Mouse (Mus musculus) embryonic stem cell, embryonic (primary cell): ENCODE measurements around the gene Gm26558.

Source experiments
- CTCF ChIA-PET, 4 experiments: fragments of 300-600 bp in 2 of 4; fragments of 350-600 bp in 2 of 4; sonication (Branson Sonifier 250); formaldehyde crosslinking; loops; one replicate each; lab custom pipeline; 2022; ENCODE audit warnings: inconsistent platforms in 2 of 4; lab: Charles Lee
- POLR2A ChIA-PET, 4 experiments: fragments of 300-600 bp in 2 of 4; fragments of 350-600 bp in 2 of 4; sonication (Branson Sonifier 250); formaldehyde crosslinking; loops; one replicate each; lab custom pipeline; 2022; ENCODE audit warnings: antibody characterized with exemption in 4 of 4, inconsistent platforms in 1 of 4; lab: Charles Lee

Gene Gm26558

DNA sequence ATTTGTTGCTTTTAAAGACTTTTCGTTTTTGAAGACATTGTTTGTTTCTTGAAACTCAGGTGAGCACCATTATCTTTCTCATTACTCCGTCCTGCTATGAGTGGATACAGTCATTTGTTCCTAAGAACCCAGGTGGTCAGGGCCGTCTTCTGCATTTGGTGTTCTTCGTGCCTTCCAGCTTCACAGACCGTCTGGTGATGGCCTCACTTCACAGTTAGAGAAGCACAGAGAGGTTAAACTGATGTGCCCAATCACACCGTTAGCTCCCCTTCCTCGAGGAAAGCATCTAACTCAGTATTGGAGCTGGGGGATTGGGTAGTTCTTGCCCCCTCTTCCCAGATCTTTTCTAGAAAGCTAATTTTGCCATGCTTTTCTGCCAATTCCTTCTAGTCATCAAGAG, 5.1 kb upstream of the Gm26558 start:
- ChIA-PET POLR2A (interaction anchor here in 2 of 4 experiments (0.7 to 1.5 kb wide), 4 partner anchors 8 to 86 kb away, joined by 3 to 5 read pairs (median 4); no protein-coding TSS in a partner anchor), CTCF (interaction anchor here in 1 of 4 experiments (0.7 kb wide), 1 partner anchor 47 kb away, joined by 3 read pairs; no protein-coding TSS in a partner anchor)

DNA sequence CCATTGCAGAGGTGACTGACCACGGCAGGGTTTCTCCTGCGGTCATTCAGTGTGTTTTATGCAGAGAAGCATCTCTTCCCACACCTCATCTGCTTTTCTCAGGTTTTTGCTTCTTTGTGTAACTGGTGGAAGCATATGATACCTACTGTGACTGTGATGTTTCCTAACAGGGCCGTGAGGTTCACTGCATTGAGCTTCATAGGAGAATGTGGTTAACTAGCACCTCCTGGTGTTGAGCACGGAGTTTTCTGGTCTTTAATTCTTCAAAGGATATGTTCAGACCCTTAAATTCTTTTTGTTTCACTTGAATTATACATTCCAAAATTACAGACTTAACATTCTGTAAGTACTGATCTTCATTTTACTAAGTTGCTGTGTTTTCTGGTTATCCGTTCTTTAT, 1.9 kb upstream of the Gm26558 start:
- ChIA-PET POLR2A (interaction anchor here in 2 of 4 experiments (1.0 to 5.1 kb wide), 4 partner anchors 9 to 25 kb away, joined by 3 to 47 read pairs (median 24); no protein-coding TSS in a partner anchor), CTCF (interaction anchor here in 3 of 4 experiments (0.5 to 2.0 kb wide), 4 partner anchors 44 to 537 kb away, joined by 4 to 7 read pairs (median 4); partner anchors contain the start of genes Dcaf17 (in 1 of the 3) and Mettl8 (in 1 of the 3))

DNA sequence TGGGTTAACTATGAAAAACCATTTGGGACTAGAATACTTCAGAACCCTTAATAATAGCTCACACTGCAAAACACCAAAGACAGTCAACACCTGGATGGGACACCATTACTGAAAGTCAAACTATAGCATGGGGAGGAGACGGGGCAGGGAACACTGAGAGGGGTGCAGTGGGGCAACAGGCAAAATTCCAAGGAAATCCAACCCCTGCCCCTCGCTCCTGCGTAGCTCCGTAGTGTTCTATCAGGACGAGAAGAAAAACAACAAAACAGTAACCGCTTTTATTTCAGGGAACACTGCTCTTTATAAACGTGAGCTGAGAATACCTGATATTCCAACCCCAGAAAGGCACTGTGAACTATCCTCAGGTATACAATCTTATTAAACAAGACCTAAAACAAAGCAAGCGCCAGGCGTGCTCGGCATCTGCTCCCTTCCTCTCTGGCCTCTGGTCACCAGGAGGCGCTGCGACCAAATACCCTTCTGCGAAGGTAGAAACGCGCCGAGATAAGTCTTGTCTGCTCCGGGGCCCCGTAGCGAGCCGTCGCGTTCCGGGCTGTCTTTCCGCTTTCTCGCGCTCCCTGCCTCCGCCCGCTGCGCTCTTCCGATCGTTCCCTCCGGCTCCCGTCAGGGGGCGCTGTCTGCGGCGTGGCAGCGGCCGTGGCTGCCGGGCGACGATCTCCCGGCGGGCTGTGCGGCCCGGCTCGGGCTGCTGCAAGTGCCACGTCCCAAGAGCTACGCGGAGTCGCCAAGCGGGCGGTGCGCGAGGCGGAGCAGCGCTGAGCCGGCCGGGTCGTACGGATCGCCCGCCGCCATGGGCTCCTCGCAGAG, 807 bp downstream of the Gm26558 start, which contains the start of gene Gorasp2:
Gene Gorasp2 (plus strand): TSS at position 690 of the 828 bp plus-strand sequence.
- CTCF ChIA-PET, result interaction anchor here (0.5 to 2.2 kb wide), 30 partner anchors 8 to 1754 kb away, joined by 3 to 13 read pairs (median 4); no protein-coding TSS in a partner anchor
- POLR2A ChIA-PET, result interaction anchor here in 3 of 4 experiments (0.5 to 5.1 kb wide), 34 partner anchors 9 to 673 kb away, joined by 3 to 47 read pairs (median 4); partner anchors contain the start of genes Dcaf17 (in 1 of the 3), Dync1i2 (in 1 of the 3) and Mettl8 (in 1 of the 3)

DNA sequence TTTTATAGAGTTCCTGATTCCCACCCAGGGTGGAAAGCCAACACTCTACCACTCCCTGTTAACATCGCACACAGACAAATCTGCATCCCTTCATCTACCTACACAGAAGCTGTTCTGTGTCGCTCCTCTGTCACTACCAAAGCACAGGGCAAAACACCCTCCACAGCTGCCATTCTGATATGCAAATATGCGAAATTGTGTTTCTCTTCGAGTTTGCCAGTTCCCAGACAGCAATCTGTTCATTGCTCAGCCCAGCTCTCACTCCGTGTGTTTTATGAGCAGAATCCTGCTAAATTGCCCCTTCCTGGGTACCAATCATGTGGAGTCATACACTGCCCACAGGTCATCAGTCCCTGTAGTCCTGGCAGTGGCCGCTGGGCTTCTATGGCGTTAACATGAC, 4.8 kb downstream of the Gm26558 start:
- ChIA-PET POLR2A (interaction anchor here in 1 of 4 experiments (1.4 kb wide), 1 partner anchor 33 kb away, joined by 4 read pairs; no protein-coding TSS in a partner anchor), CTCF (no interaction called here)

DNA sequence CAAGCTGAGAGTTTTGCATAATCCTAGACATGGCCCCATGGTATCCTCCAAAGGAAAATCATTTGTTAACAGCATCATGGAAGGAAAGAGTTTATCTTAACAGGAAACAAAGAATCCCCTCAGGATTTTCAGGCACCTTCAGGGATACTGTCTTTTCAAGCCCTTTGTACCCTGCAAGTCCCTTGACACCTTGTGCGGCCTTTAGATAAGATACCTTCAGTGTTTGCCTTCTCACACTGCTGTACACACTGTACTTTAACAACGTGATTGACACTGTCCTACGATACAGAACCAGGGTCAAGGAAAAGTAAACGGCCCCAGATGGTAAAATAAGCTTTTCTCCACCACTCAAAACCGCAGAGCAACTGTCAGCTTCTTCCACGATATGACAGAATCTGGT, 10.1 kb downstream of the Gm26558 start:
- POLR2A ChIA-PET, result interaction anchor here in 1 of 4 experiments (1.0 kb wide), 1 partner anchor 8 kb away, joined by 4 read pairs; no protein-coding TSS in a partner anchor

DNA sequence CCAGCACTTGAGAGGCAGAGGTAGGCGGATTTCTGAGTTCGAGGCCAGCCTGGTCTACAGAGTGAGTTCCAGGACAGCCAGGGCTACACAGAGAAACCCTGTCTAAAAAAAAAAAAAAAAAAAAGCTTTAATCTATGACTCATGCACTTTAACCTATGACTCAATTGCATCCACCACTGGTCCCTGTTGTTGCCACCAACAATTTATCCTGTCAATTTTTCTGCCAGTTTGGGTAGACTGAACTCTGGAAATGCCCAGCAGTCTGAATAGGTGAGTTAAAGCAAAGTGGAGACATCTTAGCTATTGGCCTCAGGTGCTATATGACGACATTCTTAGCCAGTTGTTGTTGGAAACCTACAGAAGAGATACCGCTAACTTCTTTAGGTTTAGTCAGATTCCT, 12.4 kb downstream of the Gm26558 start:
- ChIA-PET CTCF (interaction anchor here in 2 of 4 experiments (0.6 to 1.1 kb wide), 3 partner anchors 9 to 29 kb away, joined by 3 to 6 read pairs (median 3); no protein-coding TSS in a partner anchor), POLR2A (interaction anchor here in 1 of 4 experiments (0.7 to 1.4 kb wide), 4 partner anchors 11 to 293 kb away, joined by 3 to 5 read pairs (median 4); partner anchors contain the start of gene Gorasp2)

More for the DNA sequence above, 10.1 kb downstream of the Gm26558 start:
- CTCF ChIA-PET, result no interaction called here

DNA sequence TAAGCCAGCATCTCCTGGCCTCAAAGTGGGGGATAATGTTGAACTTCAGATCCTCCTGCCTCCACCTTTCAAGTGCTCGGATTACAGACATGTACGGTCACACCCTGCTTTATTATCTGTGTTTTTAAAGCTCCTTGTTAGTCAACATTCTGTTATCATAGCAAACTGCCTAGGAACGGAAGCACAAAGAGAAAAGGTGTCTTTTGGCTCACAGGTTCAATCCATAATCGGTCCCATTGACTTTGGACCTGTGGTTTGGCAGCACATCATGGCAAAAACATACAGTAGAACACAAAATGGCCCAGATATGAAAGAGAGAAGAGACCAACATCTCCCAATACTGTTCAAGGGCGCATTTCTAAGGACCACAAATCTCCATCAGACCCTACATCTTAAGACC, 13.6 kb downstream of the Gm26558 start:
- ChIA-PET CTCF (no interaction called here), POLR2A (interaction anchor here in 1 of 4 experiments (1.4 kb wide), 1 partner anchor 12 kb away, joined by 5 read pairs; the partner anchor contains the start of gene Gorasp2)

DNA sequence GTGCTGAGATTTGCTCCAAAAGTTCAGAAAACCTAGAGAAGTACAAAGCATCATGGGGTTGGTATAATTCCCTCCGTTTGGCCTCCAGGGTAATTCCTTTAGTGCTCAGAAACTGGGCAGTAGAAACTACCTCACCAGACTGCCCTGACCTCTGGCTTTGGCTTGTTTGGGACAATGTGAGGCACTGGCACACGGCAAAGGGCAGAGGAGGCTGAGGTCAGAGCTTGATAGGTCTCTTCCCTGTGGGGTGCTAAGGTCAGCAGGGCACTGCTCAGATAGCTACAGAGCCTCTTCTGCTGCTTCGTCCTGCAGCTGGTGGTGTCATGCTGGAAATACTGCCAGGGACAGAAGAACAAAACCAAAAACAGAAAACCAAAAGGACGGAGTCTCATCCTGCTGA, 14.2 kb downstream of the Gm26558 start:
- ChIA-PET CTCF (no interaction called here), POLR2A (interaction anchor here in 1 of 4 experiments (1.2 kb wide), 1 partner anchor 13 kb away, joined by 3 read pairs; no protein-coding TSS in a partner anchor)

DNA sequence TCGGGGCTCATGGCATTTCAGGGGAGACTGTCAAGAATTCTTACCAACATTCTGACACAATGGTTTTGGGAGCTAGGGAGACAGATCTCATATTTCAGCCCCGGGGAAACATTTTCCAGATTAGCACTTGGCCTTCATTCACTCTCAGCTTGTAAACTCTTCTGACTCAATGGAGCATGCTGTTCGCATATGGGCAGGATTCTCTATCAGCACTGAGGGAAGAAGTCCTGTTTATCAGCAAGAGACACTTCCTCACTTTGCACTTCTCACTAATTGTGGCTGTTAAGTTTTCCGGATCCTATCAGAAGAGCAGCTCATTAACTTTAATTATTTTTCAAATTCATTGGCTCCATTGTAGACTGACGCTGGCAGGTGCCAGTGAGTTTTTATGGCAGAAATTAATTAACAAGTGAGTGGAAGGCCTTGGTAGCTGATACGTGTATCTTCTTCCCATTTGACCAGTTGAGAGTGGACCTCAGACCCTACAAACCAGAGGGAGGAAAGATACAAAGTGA, 16.6 kb downstream of the Gm26558 start:
- CTCF ChIA-PET, result interaction anchor here in 2 of 4 experiments (0.8 to 1.7 kb wide), 2 partner anchors 15 to 25 kb away, joined by 4 to 5 read pairs; no protein-coding TSS in a partner anchor
- POLR2A ChIA-PET, result interaction anchor here in 3 of 4 experiments (0.7 to 1.1 kb wide), 3 partner anchors 9 to 16 kb away, joined by 3 read pairs; no protein-coding TSS in a partner anchor

DNA sequence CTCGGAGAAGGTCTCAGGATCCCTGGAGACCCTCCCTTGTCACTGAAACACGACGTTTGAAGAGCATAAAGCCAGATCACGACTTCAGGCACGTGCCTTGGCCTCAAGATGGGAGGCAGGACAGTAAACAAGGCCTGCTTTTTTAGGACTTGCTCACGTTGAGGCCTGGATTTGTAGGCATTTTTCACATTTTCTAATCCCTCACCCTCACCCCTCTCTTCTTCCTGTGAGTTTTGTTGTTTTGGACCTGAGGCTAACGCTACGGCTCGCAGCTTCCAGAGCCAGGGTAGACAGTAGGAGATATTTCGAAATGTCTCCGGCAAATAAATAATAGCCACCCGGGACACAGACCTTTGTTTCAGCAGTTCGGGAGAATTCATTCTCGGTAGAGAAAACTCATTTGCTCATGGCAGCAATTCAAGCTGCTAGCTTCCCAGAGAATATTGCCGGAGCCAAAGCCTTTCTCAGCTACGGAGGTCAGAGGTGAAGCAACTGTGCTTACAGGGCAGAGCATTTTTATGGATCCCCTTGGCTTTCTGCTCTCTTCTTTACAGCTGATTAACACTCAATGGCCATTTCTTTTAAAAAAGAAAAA, 18.8 kb downstream of the Gm26558 start:
- CTCF ChIA-PET, result interaction anchor here in 1 of 4 experiments (0.5 to 1.4 kb wide), 3 partner anchors 19 to 104 kb away, joined by 3 to 4 read pairs (median 3); partner anchors contain the start of genes Gm26558 and Gorasp2
- POLR2A ChIA-PET, result interaction anchor here in 1 of 4 experiments (0.9 to 1.8 kb wide), 3 partner anchors 18 to 24 kb away, joined by 4 to 7 read pairs (median 6); partner anchors contain the start of genes Gm26558 and Gorasp2

DNA sequence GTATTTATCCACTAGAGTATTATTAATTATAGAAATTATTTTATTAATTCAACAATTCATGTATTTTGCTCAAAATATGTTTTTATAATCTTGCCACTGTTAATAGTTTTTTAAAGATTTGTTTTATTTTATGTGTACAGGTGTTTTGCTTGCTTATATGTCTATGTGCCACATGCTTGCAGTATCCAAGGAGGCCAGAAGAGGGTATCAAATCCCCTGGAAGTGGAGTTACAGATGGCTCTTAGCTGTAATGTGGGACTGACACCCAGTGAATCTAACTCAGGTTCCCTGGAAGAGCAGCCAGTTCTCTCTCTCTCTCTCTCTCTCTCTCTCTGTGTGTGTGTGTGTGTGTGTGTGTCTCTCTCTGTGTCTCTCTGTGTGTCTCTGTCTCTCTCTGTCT, 20.9 kb downstream of the Gm26558 start:
- ChIA-PET CTCF (interaction anchor here in 2 of 4 experiments (0.6 to 1.0 kb wide), 4 partner anchors 19 to 408 kb away, joined by 3 to 5 read pairs (median 4); partner anchors contain the start of genes Gm26558 (in 1 of the 2) and Gorasp2 (in 1 of the 2)), POLR2A (interaction anchor here in 1 of 4 experiments (0.6 kb wide), 2 partner anchors 10 to 707 kb away, joined by 3 read pairs; no protein-coding TSS in a partner anchor)

DNA sequence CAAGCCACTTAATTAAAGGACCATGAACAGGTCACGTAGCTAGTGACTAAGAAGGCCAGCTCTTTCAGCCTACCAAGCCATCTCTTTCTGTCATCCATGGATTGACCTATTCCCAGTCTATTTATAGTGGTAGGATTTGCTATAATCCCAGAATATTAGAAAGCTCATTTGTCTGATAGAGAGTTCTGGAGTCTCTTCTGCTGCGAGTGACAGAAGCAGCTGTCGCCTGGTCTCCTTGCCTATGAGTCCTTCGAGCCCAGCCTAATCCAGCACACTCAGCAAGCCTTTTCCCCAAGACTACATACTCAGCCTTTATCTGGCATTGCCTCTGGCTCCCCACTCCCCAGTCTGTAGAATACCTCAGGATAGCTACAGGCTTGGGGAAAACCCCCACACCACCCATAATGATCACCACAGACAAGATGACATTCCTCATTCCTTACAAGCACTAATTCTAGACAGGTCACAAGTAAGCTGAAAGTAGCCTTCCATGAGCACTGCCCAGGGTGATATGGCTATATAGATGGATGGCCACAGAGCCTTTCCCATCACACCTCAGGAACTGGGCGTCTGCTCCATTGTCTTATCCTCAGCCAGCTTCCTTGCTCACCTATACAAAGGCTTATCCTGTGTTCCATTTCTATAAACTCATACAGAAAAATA, 27.7 kb downstream of the Gm26558 start:
- POLR2A ChIA-PET, result interaction anchor here in 1 of 4 experiments (1.2 to 1.6 kb wide), 2 partner anchors 15 to 58 kb away, joined by 3 read pairs; no protein-coding TSS in a partner anchor

DNA sequence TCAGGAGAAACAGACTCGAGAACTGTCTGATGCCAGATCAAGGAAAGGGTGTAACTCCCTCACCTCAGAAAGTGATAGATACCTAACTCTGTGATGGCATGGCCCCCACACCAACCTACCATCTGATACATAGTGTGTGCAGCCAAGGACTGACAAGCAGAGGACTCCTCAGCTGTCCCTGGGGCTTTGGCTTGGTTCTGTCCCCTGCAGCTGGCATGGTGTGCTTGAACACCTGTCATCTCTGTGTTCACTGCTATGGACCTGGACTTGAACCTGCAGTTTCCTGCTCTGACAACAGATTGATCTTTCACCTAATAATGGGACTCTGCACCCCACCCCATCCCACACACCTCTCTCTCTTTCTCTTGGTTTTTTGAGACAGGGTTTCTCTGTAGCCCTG, 29.5 kb downstream of the Gm26558 start:
- ChIA-PET CTCF (interaction anchor here (0.6 to 4.5 kb wide), 4 partner anchors 12 to 60 kb away, joined by 3 to 30 read pairs (median 10); no protein-coding TSS in a partner anchor), POLR2A (interaction anchor here in 1 of 4 experiments (1.2 kb wide), 1 partner anchor 12 kb away, joined by 3 read pairs; no protein-coding TSS in a partner anchor)

More for the DNA sequence above, 27.7 kb downstream of the Gm26558 start:
- CTCF ChIA-PET, result interaction anchor here in 2 of 4 experiments (0.5 to 2.9 kb wide), 3 partner anchors 14 to 25 kb away, joined by 3 to 9 read pairs (median 5); no protein-coding TSS in a partner anchor

DNA sequence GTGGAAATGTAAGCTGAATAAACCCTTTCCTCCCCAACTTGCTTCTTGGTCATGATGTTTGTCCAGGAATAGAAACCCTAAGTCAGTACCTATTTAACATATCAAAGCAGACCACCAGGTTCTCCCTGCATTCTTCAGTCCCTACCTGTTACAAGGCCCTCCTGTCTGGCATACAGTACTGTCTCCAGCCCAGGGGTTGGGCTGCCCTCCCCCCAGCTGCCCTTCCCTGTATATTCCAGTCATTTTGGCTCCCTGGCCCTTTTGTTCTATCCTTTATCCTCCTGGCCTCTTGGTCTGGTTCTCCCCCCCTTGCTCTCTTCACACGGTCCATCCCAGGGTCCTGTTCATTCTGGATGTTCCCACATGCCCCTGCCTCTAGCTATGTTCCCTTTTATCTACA, 30.6 kb downstream of the Gm26558 start:
- CTCF ChIA-PET, result interaction anchor here in 1 of 4 experiments (4.5 kb wide), 1 partner anchor 11 kb away, joined by 30 read pairs; no protein-coding TSS in a partner anchor
- POLR2A ChIA-PET, result interaction anchor here (0.6 to 1.5 kb wide), 7 partner anchors 9 to 64 kb away, joined by 3 to 4 read pairs (median 3); no protein-coding TSS in a partner anchor

DNA sequence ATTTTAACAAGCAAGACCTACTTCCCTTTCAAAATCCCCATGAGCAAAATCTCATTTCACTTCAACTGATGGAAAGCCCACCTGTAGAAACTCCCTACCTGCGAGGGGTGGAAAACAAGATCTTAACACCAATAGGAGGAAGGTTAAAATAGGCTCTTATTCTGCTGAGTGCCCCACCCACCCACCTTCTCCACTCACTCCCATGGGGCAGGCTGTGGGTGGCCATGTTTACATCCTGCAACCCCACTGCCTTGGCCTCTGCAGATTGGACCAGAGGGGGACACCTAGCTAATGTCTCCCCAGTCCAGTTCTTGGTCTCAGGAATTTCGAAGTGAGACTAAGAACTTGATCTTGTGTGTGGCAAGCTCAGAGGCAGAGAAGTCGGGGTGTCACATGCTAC, 32.0 kb downstream of the Gm26558 start:
- ChIA-PET CTCF (interaction anchor here in 2 of 4 experiments (0.6 to 4.5 kb wide), 2 partner anchors 10 to 592 kb away, joined by 5 to 30 read pairs; no protein-coding TSS in a partner anchor), POLR2A (interaction anchor here in 1 of 4 experiments (1.5 kb wide), 1 partner anchor 10 kb away, joined by 4 read pairs; no protein-coding TSS in a partner anchor)

DNA sequence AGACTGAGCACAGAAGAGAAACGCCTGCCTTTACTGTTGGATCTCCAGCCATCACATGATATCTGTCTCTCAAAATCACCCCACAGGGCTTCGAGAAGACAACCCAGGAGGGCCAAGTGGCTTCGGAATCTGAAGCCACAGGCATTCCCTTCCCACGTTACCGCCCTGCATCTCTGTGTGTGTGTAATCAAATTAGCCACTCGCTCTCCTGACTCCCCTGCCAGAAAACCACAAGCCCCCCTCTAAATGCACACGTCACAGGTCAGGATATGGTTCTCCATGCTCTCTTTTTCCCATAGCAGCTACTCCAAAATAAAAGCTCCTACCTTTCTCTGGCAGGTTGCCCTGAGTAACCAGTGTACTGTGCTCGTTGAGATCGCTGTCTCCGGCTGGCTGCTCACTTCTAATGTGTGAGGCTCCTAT, 32.6 kb downstream of the Gm26558 start:
- CTCF ChIA-PET, result interaction anchor here in 2 of 4 experiments (1.5 to 4.5 kb wide), 3 partner anchors 9 to 12 kb away, joined by 3 to 30 read pairs (median 8); no protein-coding TSS in a partner anchor

More for the DNA sequence above, 32.6 kb downstream of the Gm26558 start:
- POLR2A ChIA-PET, result interaction anchor here in 2 of 4 experiments (1.1 to 1.3 kb wide), 2 partner anchors 31 to 32 kb away, joined by 4 to 6 read pairs; partner anchors contain the start of genes Gorasp2 (in 2 of the 2) and Gm26558 (in 1 of the 2)
